Mouse (Mus musculus): ENCODE measurements around the gene Ndufc2. TPM values are rescaled to one million over a fixed set of nuclear protein-coding genes. Genes with fewer than 3 reads are reported as not detected.

The Ndufc2 gene
- polyA plus RNA-seq (2017; shearing (Covaris generic)) = 100 to 1,000 TPM; 212 to 215 TPM

DNA sequence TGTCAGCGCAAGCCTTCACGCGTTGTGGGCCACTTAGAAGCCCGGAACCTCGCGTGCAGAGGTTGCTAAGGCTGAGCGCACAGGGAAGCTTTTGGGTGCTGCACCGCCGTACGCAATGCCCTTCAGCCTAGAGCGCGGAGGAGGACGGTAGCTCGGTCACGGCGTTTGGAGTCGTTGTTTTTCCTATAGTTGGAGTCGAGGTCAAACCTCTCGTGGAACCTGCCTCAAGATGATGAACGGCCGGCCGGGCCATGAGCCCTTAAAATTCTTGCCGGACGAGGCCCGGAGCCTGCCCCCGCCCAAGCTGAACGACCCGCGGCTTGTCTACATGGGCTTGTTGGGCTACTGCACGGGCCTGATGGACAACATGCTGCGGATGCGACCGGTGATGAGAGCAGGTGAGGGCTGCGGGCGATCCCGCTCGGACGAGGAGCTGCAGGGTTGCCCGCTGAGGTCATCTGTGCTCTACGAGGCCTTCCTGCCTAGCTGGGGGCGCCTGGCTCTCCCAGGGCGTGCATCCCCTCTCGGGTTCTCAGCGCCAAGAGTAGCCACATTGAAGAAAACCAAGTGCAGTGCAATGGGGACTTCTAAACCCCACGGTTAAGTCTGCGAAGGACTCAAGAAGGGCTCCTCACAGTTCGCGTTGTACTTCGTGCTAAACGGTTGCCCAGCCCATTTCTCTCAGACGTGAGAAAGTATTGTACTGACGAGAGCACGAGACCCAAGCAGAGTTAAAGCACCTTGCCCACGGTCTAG, at the start of gene Ndufc2:
Ndufc2 (plus strand) TSS at position 44 of the 756 bp plus-strand sequence.
- peak; percentile 94 for ATAC-seq

- ATAC-seq = no peak
Measured at GRCm38 (mm10) chr7:97350891-97351290, 48.9 kb upstream of the Ndufc2 start.

DNA sequence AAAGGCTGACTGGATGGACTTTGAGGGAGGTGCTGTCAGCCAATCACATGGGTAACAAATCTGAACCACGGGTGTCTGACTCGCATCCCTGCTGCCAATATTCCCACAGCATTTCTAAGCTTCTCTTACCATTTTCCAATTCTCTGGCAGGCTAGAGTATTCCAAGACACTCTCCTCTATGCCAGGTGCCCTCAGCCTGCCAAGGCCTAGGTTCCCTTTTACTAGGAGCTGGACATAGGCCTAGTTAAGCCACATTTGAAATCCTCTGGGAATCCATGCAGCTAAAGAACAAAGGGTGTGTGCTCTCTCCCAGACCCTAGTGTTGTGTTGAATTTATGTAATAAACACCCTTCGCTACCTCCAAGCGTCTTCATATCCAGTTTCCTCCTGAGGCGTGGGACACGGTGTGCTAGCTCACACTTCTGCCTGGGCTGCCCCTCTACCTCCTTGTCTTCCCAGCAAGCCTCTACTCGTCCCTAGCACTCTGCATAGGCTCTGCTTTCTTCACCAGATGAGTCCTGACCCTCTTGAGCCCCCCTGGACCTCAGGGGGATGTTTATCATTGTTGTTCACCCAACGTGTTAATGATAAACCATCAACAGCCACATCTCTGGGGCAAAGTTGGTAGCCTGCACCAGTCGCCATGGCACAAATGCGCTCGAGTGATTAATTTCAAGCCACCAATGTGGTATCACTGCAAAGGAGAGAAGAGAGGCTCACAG, 47.9 kb upstream of the Ndufc2 start:
- ATAC-seq = no peak

- no peak for ATAC-seq
Measured at GRCm38 (mm10) chr7:97353356-97353755, 46.4 kb upstream of the Ndufc2 start.

- peak; percentile 77 for ATAC-seq
Measured at GRCm38 (mm10) chr7:97355068-97355841, 44.5 kb upstream of the Ndufc2 start.

DNA sequence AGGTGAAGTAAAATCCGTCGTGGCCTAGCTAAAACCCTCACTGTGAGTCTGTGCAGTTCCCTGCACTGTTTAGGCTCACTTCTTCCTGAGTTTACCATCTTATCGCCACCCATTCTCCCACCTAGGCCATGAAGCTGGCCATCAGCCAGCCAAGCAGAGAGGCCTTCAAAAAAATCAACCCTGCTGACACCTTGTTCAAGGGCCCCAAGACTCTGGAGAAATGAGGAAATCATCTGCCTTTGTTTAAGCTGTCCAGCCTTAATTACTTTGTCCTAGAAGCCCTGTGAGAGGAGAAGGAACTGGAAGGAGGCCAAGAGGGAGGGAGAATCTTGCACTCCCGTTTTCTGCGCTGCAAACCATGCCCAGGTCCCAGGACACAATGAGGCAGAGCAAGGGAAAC, 43.5 kb upstream of the Ndufc2 start:
- ATAC-seq = no peak

GRCm38 (mm10) chr7:97356875-97357276, 42.9 kb upstream of the Ndufc2 start:
- ATAC-seq = no peak

DNA sequence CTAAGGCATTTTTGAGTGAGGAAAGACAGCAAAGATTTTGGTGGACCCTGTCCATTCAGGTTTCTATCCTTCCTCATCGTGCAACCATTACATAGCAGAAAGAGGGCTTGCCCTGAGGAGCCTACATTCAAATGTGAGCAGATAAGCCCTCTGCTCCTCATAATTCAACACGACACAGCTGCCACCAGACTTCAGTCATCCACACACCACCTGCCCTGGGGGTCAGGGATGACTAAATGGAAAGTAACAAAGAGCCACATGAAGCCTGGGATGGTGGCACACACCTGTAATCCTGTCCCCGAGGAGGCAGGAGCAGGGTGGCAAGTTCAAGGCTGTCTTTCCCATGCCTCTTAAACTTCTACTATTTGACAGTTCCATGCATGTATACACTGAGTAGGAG, 42.0 kb upstream of the Ndufc2 start:
- ATAC-seq = no peak

GRCm38 (mm10) chr7:97358347-97358746, 41.5 kb upstream of the Ndufc2 start:
- ATAC-seq = no peak

DNA sequence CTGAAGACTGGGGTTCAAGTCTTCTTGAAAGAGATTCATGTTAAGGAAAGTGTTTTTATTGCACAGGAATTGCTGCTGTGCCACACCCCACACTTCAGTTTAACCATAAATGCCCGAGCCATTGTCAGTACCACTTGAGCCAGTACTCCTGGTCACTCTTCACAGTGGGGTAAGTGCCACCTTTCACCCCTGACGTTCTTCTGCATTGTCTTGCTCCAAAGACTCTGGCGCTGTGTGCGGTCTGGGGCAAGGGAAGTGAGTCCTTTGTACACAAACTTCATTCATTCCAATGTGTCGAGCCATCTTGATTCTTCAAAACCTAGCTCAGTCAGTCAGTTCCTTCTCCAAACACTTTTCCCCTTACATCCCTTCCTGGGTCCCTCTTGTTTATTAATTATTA, 39.6 kb upstream of the Ndufc2 start:
- ATAC-seq = no peak

DNA sequence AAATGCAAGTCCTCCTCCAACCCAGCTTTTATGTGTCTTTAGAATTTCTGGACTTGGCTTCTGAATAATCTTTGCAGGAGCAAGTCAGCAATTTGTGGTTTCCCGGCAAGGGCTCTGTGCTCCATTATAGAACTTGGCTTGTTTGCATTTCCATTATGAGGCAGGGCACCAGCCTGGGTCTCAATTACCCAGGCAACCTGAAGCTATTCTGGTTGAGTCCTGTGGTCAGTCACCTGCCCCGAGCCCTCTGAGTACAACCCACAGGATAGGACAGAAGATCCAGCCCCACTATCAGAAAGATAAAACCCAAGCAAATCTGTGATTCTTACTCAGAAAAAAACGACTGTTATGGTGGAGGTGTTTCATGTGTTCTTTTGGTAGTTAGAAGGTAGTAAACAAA, 38.8 kb upstream of the Ndufc2 start:
- no peak for ATAC-seq

- peak; percentile 57 for ATAC-seq
Measured at GRCm38 (mm10) chr7:97361467-97361866, 38.3 kb upstream of the Ndufc2 start.

DNA sequence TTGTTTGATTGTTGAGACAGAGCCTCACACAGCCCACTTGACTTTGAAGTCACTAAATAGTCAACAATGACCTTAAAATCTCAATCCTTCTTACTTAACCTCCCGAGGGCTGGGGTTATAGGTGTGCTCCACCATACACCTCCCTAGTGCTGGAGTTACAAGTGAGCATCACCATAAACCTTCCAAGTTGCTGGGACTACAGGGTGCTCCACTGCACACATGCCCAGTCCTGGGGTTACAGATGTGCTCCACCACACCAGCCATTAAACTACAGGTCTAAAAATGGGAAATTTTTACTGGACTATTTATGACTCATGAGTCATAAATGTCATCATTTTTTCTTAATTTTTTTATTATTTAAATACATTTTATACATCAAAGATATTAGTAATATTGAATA, 33.9 kb upstream of the Ndufc2 start:
- ATAC-seq = no peak

DNA sequence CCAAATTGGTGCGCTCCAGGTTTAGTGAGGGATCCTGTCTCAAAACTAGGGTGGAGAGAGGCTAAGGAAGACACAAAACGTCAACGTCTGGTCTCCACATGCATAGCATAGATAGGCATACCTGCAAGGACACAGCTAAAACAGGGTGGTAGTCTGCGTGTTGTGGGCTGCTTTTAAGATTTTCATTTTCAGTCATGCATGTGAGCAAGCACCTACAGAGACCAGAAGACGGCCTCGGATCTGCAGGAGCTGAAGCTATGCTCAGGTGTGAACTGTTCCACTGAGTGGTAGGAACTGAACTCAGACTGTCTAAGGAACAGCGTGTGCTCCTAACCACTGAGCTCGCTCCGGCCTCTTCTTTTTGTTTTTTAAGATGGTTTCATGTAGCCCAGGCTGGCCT, 24.7 kb upstream of the Ndufc2 start:
- ATAC-seq = no peak

- no peak for ATAC-seq
Measured at GRCm38 (mm10) chr7:97375906-97376305, 23.9 kb upstream of the Ndufc2 start.

DNA sequence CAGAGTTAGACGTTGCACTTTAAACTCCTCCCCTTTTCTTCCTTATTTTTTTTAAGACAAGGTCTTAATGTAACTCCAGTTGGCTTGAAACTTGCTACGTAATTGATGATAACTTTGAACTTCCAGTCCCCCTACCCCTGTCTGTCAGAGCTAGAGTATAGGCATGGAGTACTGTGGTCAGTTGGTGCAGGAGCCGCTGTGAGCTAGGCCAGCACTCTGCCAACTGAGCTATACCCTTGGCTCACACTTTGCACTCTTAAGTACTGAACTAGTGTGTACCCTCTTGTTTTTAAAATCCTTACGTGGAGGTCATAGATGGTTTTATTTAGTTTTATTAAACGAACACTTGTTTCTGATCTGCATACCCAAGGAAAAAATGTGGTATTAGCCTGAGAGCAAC, 20.5 kb upstream of the Ndufc2 start:
- no peak for ATAC-seq

- no peak for ATAC-seq
Measured at GRCm38 (mm10) chr7:97380500-97381123, 19.2 kb upstream of the Ndufc2 start.

DNA sequence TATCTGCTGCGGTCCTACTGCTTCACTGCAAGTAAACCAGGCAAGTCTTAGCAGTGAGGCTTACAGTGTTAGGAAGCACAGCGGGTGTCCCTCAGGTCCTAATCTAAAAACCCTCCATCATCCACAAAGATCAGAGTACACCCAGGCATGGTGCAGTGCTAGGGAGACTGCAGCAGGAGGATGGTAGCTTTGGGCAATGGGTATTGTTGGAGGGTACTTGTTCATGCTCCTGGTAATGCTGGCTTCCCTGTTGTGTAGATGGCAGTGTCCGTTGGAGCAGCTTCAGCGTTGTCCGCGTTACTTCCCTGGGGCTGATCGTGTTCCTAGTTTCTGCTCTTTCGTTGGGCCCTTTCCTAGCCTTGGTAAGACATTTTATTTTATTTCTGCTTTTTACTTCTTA, 17.1 kb upstream of the Ndufc2 start:
- ATAC-seq = no peak

- ATAC-seq = no peak
Measured at GRCm38 (mm10) chr7:97383496-97384132, 16.2 kb upstream of the Ndufc2 start.

DNA sequence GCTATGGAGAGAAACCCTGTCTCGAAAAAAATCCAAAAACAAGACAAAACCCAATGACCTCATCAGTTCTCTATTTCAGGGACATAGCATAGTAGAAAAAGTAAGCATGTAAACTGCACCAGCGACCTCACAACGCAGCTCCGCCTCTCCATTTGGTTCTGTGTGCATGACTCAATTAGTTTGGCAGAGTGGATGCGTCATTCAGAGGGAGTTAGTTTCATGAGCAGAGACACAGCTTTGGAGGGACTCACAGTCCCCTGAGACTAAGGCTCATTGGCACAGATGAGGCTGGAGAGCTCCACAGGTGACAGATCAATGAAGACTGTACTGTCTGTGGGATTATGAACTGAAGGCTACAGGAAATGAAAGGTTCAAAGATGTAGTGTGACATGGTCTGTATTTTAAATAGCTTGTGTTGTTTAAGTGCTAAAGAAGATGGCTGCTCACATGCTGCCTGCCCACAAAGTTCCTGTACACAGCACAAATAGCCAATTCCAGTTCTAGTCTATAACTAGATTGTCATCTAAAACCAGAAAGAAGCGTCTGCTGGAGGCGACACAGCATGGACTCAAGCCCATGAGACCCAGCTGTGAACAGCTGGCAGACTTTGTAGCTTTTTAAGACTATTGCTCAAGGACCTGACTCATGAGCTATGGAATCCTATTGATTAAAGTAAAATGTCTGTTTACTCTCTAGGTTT, 13.5 kb upstream of the Ndufc2 start:
- ATAC-seq = no peak

DNA sequence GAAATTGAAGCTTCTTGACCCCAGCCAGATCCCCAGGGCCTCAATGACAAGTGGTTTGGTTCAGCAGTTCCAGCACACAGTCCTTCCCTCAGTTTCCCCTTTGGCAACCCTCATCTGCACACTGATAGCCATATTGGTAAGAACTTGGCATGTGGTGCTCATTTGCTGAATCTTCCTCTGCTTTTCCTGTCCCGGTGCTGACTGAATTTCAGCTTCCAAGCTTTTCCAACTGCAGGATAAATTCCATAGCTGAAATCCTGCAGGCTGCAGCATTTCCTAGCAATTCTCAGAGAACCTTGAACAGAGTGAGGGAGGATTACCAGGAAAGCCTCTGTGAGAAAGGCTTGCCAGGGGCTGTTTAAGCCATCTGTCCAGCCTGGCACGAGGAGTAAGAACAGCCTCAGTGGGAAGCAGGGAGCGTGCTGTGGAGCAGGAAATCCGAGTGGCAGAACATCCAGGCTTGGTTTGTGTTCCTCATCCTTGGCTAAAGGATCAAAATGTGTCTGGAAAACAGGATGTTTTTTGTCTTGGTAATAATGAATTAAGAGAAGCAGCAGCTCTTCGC, 12.9 kb upstream of the Ndufc2 start:
- ATAC-seq = no peak
